Mouse (Mus musculus) urinary bladder, adult 18-20 months (tissue): Measurements from ENCODE around the gene Mark2.

Source experiments
- DNase-seq, 2 experiments: peaks; one replicate each; pipeline ENCODE4 v3.0.0; 2022; ENCODE audit warnings: low spot score in 2 of 2, mixed read lengths in 2 of 2

The Mark2 gene

DNA sequence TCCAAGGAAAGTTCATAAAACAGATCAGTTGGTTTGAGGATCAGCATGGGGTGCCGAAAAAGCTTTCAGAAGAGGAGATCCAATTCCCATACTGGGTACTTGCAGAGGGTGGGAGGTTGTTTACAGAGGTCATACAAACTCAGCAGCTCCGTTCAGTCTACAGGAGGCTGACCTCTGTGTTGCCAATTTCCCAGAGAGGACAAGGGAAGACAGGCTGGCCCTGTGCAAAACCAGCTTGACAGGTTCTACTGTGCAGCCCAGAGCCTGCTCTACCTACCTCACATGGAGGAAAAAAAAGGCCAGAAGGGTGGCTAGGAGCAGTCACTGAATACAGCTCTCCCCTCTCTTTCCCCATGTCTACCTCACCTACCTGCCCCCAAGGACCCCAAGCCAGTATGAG, 7.6 kb downstream of the Mark2 start:
- peak in 1 of 2 experiments; percentile 76 for DNase-seq

- no peak for DNase-seq
Measured at GRCm38 (mm10) chr19:7321391-7321790, 20.3 kb downstream of the Mark2 start.

GRCm38 (mm10) chr19:7320181-7320580, 21.5 kb downstream of the Mark2 start:
- no peak for DNase-seq

GRCm38 (mm10) chr19:7317716-7318115, 23.9 kb downstream of the Mark2 start:
- DNase-seq = no peak

GRCm38 (mm10) chr19:7316822-7317221, 24.8 kb downstream of the Mark2 start:
- no peak for DNase-seq

DNA sequence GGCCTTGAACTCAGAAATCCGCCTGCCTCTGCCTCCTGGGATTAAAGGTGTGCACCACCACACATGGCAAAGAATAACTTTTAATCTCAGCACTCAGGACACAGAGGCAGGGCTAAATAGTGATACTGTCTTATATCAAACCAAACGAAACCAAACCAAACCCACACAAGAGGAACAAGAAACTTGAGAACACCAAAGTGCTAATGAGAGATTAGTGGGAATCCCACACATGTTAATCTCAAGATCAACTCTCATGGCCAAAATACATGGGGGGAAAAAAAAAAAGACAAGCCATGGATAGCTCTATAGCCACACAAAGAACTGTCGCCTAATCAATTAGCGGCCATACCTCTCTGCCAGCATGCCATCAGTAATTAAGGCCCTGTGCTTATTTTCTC, 26.1 kb downstream of the Mark2 start:
- DNase-seq = no peak

DNA sequence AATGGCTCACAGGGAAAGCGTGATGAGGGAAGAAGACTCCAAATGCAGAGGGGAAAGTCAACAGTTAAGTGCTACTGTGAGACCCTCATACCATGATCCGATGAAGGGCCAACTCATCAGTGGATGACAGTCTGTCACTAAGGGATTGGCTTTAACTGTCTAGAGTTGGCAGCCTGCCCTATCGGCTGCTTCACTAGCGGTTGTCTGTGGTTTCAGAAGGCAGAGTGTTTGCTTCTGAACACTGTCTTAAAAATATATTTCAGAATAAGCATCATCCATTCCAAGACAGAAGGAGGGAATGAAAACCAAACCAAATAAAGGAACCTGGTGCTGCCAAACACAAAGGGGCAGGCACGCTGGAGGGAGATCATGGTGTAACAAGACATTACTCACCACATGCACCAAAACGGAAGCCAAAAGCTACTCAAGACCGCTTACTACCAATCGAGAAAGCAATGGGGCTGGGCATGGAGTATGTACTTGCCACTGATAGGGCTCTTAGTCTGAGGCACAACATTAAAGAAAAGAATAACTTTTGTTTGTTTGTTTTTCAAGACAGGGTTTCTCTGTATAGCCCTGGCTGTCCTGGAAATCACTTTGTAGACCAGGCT, 26.6 kb downstream of the Mark2 start:
- DNase-seq = no peak

DNA sequence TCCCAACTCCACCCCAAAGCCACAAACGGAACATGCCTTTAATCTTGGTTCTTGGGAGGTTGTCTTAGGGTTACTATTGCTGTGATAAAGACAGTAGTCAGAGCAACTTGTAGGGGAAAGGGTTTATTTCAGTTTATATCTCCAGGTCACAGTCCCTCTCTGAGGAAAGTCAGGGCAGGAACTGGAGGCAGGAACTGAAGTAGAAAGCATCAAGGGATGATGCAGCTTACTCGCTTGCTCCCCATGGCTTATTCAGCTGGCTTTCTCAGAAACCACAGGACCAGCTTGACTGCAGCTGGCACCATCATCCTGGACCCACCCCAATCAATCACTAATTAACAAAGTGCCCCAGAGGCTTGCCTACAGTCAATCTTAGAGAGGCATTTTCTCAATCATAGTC, 28.0 kb downstream of the Mark2 start:
- DNase-seq = no peak

GRCm38 (mm10) chr19:7311306-7311705, 30.4 kb downstream of the Mark2 start:
- no peak for DNase-seq

- DNase-seq = peak; percentile 78 to 81
Measured at GRCm38 (mm10) chr19:7310704-7311103, 31.0 kb downstream of the Mark2 start.

DNA sequence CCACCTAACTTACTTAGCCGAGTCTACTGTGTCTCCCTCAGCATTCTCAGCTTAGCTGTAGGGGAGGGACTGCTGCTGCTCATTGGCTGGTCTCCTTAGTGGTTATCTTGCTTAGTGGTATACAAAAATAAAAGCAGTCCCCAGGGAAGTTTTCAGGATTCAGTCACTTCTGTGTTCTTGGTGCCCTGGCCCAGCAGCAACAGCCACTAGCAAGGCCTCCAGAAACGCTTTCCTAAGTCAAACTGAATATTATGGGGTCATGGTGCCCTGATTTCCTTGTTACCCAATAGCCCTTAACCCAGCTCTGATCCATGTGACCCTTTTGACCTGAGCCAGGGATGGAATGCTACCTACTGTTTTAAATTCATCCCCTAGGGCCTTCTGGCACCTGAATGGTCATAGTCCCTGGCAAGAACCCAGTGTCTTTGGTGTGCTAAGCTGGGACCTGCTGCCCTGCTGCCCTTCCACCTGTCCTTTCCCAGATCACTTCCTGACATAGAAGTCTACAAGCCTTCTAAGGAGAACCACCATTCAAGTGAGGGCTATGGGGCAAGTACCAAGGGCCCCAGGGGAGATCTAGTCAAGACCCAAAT, 31.8 kb downstream of the Mark2 start:
- DNase-seq = no peak

DNA sequence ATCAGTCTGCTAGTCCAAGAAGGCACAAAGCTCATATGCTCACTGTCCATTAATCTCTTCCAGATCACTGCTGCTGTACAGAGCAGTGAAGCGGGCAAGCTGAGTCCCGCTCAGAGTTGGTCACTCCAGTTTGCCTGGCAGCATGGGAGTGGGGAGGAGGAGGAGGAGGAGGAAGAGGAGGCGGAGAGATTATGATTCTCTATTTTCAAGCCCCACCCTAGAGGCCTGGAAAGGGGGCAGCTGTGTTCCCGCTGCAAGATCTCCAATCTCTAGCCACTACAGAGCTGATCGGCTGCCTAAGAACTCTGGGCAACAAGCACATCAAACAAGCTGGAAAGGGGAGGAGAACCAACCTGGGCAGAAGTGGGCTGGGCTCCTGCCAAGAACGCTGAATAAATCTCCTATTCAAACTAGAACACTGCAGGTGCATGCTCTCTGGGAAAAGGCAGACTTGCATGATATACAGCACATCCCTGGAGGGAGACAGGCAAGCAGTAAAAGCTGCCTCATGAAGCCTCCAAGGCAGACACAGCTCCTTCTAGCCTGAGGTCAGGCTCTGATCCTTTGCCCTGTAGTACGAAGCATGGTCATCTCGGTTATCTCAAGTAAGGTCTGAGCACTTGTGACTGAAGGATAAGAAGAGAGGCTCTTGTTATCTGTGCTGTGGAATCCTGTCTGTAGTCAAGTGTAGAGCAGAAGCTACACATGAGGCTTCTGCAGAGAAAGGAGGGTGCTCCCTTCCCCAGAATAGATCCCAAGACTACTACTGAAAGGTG, 33.5 kb downstream of the Mark2 start:
- peak; percentile 51 to 67 for DNase-seq

DNA sequence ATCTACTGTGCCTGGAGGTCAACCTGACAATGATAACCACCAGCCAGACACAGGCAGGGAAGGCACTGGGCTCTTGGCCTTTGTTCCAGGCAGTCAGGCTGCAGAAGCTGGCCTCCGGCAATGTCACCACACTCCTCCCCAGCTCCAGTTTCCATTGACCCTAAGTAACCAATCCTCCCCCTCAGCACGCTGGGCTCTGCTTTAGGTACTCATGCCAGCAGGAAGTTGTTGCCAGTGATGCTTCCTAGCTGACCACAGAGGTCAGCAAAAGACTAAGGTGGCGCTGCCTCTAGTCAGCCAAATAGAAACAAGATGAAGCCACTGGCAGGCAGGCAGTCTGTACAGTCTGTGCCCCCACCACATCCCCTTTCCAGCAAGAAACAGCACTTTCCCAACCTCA, 34.7 kb downstream of the Mark2 start:
- no peak for DNase-seq

GRCm38 (mm10) chr19:7305380-7306310, 36.0 kb downstream of the Mark2 start:
- DNase-seq = no peak

- no peak for DNase-seq
Measured at GRCm38 (mm10) chr19:7304801-7305200, 36.9 kb downstream of the Mark2 start.

DNA sequence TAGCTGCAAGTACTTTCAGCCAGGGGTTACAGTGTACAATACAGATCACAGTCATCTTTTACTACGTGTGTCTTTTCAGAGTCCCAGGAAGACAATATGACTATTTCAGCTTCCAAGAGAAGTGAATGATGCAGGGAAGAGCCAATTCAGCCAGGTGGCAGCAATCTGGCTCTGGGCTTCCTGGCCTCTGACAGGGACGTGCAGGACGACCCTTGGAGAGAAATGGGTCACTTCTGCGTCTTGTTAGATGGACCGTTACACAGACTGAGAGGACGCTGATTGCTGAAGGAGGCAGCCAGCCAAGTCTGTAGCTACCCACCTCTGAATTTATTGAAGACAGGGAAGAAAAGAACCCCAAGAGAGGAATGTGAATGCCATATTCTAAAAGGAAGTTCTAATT, 37.9 kb downstream of the Mark2 start:
- DNase-seq = no peak

- DNase-seq = peak in 1 of 2 experiments; percentile 62
Measured at GRCm38 (mm10) chr19:7302493-7302797, 39.2 kb downstream of the Mark2 start.

- peak in 1 of 2 experiments; percentile 50 for DNase-seq
Measured at GRCm38 (mm10) chr19:7301647-7302492, 39.8 kb downstream of the Mark2 start.

DNA sequence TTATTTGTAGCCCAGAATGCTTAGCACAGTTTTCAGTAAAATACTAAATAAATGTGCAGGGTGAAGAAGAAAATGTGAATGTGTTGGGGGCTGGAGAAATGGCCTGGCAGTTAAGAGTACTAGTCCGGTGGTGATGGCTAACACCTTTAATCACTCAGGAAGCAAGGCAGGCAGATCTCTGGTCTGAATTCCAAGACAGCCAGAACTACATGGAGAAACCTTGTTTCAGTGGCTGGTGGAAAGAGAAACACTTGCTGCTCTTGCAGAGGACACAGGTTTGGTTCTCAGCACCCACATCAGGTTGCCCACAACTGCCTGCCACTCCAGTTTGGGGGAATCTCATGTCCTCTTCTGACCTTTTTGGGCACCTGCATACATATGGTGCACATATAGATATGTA, 41.6 kb downstream of the Mark2 start:
- no peak for DNase-seq

DNA sequence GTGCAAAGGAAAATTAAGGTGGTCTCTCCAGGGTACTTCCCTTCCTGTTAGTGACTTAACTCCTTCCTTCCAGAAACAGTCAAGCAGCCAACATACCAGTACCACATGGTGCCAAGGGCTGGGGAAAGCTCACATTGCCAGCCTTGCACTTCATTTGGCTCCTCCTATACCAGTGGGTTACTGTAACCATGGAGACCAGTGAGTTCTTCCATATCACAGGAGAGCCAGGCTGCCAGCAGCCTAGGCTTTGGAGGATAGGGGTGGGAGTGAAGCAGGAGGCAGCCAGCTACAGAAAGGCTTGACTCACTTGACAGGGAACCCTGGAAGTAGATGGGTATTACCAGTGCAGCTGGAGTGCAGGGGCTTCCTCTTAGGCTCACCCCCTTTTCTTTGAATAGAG, 42.6 kb downstream of the Mark2 start:
- no peak for DNase-seq

DNA sequence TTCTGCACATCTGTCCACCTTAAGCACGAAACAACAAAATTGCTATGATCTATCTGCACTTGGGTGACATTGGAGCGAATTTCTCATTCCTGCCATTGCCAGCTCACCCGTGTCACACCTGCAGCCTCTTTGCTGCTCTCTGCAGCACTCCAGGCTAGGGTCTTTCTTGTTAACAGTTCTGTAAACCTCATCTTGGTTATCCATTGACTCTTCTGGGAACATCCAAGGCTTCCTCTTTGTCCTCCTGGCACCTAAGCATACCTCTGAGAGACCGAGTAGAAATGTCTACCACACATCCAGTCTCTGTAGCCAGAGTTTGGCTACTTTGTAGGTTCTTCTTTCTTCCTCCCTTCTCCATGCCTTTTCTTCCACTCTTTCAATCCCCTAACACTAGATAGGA, 45.7 kb downstream of the Mark2 start:
- no peak for DNase-seq
